Comparison of ENCODE assay signal across 22 mouse cellular contexts in genomic region chr6:115503549-115504159, GRCm38 (mm10). TPM values are rescaled to one million over a fixed set of nuclear protein-coding genes. Genes with fewer than 3 reads are reported as not detected.
A peak's percentile ranks its signal among the peaks of the same experiment; 100 is the strongest.
DNase-seq lines count a peak whose midpoint lies in the region; ATAC-seq and TF ChIP-seq lines count a peak whose summit lies in the region.
"Had no signal": no experiment of that assay in that cellular context is flagged by ENCODE, and none has a peak within 500 bp of the region (broad histone marks: within the 10 kb centered on the region; RNA-seq: fewer than 3 reads in every experiment).

No protein-coding gene starts in this region.

- no peak overlapping the region for H3K9ac ChIP-seq in kidney, embryonic 14.5 days (ENCODE audit: low read depth, low read length)
- H3K9ac ChIP-seq in lung, embryonic 16.5 days (ENCODE audit: low read length), result no peak overlapping the region
- H3K9ac ChIP-seq: forebrain, postnatal 0 days; limb, embryonic 15.5 days; liver, embryonic 14.5 days; midbrain, embryonic 12.5 days had no signal

- no peak overlapping the region for H3K4me3 ChIP-seq in kidney, embryonic 14.5 days (ENCODE audit: low read length)
- H3K4me3 ChIP-seq in lung, embryonic 16.5 days (ENCODE audit: low read length), result no peak overlapping the region
- no peak overlapping the region for H3K4me3 ChIP-seq in small intestine, adult 2 months (ENCODE audit: low read depth, low read length)
- no peak overlapping the region for H3K4me3 ChIP-seq in midbrain, embryonic 10.5 days
- H3K4me3 ChIP-seq: forebrain, embryonic 10.5 days; limb, embryonic 15.5 days; midbrain, embryonic 12.5 days had no signal

- H3K27me3 ChIP-seq in kidney, embryonic 14.5 days (ENCODE audit: control insufficient read depth, insufficient read depth, low read length), result no peaks in the 10 kb centered on the region
- H3K27me3 ChIP-seq in lung, embryonic 16.5 days (ENCODE audit: control insufficient read depth, insufficient read depth, low read depth, low read length), result no peaks in the 10 kb centered on the region
- H3K27me3 ChIP-seq in small intestine, adult 2 months (ENCODE audit: control insufficient read depth, insufficient read depth, low read length), result no peaks in the 10 kb centered on the region
- H3K27me3 ChIP-seq in midbrain, embryonic 10.5 days (ENCODE audit: low read depth, poor library complexity, severe bottlenecking), result peaks cover 4% of the 10 kb centered on the region; the same call in 1 of the 2 replicates
- H3K27me3 ChIP-seq: limb, embryonic 15.5 days; midbrain, embryonic 12.5 days had no signal

- H3K9me3 ChIP-seq in kidney, embryonic 14.5 days (ENCODE audit: control insufficient read depth, low read length), result 0 out of 2 replicates have a peak, but pooled peaks cover under 1% of the 10 kb centered on the region
- no peaks in the 10 kb centered on the region for H3K9me3 ChIP-seq in lung, embryonic 16.5 days (ENCODE audit: control insufficient read depth, low read length)
- H3K9me3 ChIP-seq in midbrain, embryonic 10.5 days (replicated peaks), result peaks cover 6% of the 10 kb centered on the region; the same call in 1 of the 2 replicates
- H3K9me3 ChIP-seq: limb, embryonic 15.5 days; midbrain, embryonic 12.5 days had no signal

- H3K4me2 ChIP-seq in kidney, embryonic 14.5 days (replicated peaks; ENCODE audit: low read depth, low read length), result no peak overlapping the region
- no peak overlapping the region for H3K4me2 ChIP-seq in lung, embryonic 16.5 days (ENCODE audit: low read depth, low read length)
- H3K4me2 ChIP-seq: heart, embryonic 11.5 days; limb, embryonic 15.5 days; midbrain, embryonic 12.5 days had no signal

- H3K4me1 ChIP-seq in kidney, embryonic 14.5 days (ENCODE audit: control insufficient read depth, insufficient read depth, low read length), result 0 out of 2 replicates have a peak, but pooled peaks cover 3% of the 10 kb centered on the region
- H3K4me1 ChIP-seq in lung, embryonic 16.5 days (replicated peaks; ENCODE audit: control insufficient read depth, insufficient read depth, low read length), result peaks cover 20% of the 10 kb centered on the region; the same call in 1 of the 2 replicates
- H3K4me1 ChIP-seq in small intestine, adult 2 months (ENCODE audit: control insufficient read depth, insufficient read depth, insufficient read length, low read length), result peaks cover 29% of the 10 kb centered on the region
- no peaks in the 10 kb centered on the region for H3K4me1 ChIP-seq in midbrain, embryonic 10.5 days
- H3K4me1 ChIP-seq: midbrain, embryonic 12.5 days had no signal

- no peak for TF ChIP-seq POLR2A in small intestine, adult 2 months (IDR thresholded peaks at IDR 0.05; ENCODE audit: low read depth, low read length)

- peak overlapping the region; percentile 30; the same call in 1 of the 2 replicates for H3K27ac ChIP-seq in kidney, embryonic 14.5 days (ENCODE audit: low read depth, low read length)
- H3K27ac ChIP-seq in lung, embryonic 16.5 days (ENCODE audit: low read length), result no peak overlapping the region
- peak overlapping the region; percentile 99 for H3K27ac ChIP-seq in small intestine, adult 2 months (ENCODE audit: insufficient read depth, low read depth, low read length)
- H3K27ac ChIP-seq in midbrain, embryonic 10.5 days (replicated peaks), result no peak overlapping the region
- H3K27ac ChIP-seq: forebrain, embryonic 10.5 days; hindbrain, postnatal 0 days; limb, embryonic 15.5 days; liver, embryonic 14.5 days; midbrain, embryonic 12.5 days had no signal

- H3K36me3 ChIP-seq in kidney, embryonic 14.5 days (ENCODE audit: control insufficient read depth, insufficient read depth, low read length), result no peaks in the 10 kb centered on the region
- H3K36me3 ChIP-seq in lung, embryonic 16.5 days (ENCODE audit: control insufficient read depth, insufficient read depth, low read length), result no peaks in the 10 kb centered on the region
- H3K36me3 ChIP-seq in small intestine, adult 2 months (ENCODE audit: control insufficient read depth, insufficient read depth, low read length), result no peaks in the 10 kb centered on the region
- no peaks in the 10 kb centered on the region for H3K36me3 ChIP-seq in midbrain, embryonic 10.5 days
- H3K36me3 ChIP-seq: forebrain, embryonic 10.5 days; limb, embryonic 15.5 days; midbrain, embryonic 12.5 days had no signal

- ATAC-seq in kidney, embryonic 14.5 days (ENCODE audit: low FRiP score, low TSS enrichment), result peak; percentile 41
- ATAC-seq in lung, embryonic 16.5 days (ENCODE audit: low read depth), result peak; percentile 12; the same call in 1 of the 2 replicates
- ATAC-seq: forebrain, postnatal 0 days; hindbrain, postnatal 0 days had no signal

- TF ChIP-seq CTCF in small intestine, adult 2 months (IDR thresholded peaks at IDR 0.05; ENCODE audit: extremely low read depth, insufficient read length, insufficient replicate concordance, low read depth, low read length), result no peak

- 71% methylated on average over 10 of the region's 10 CpGs for WGBS in kidney, embryonic 14.5 days
- 52% methylated on average over 10 of the region's 10 CpGs for WGBS in lung, embryonic 16.5 days
- 25% methylated on average over 10 of the region's 10 CpGs for WGBS in small intestine, adult 2 months
- 92% methylated on average over 10 of the region's 10 CpGs for WGBS in midbrain, embryonic 10.5 days

- no peak for DNase-seq in kidney, adult 8-10 months
- no peak for DNase-seq in lung, postnatal 36 days
- DNase-seq in 416B (ENCODE audit: low read depth), result peak; percentile 58
- no peak for DNase-seq in ovary, postnatal 14 days (ENCODE audit: low spot score)
- no peak for DNase-seq in midbrain, embryonic 10.5 days (ENCODE audit: low spot score)
- DNase-seq: adrenal gland, postnatal 25 days; cerebellum, adult 9-11 months; forebrain, postnatal 0 days; gastrocnemius, postnatal 14 days; heart, postnatal 10 days; kidney, adult 9 months; left cerebral cortex, postnatal 4 days; right cerebral cortex, postnatal 25 days had no signal

RNA-seq across cellular contexts. Expression of gene Tsen2, which starts 40.8 kb away (rescaled TPM):
- 26.1 and 33.4 TPM in 2 replicates for polyA plus RNA-seq in kidney, embryonic 14.5 days (2014; fragmentation: Nextera tagmentation; extraction: Ambion mirVana)
- polyA plus RNA-seq in lung, embryonic 16.5 days (2015; fragmentation: Nextera tagmentation; extraction: Ambion mirVana), result 23.9 and 24.8 TPM in 2 replicates
- 1.2 and 1.4 TPM in 2 replicates for polyA plus RNA-seq in small intestine, adult 2 months (2012; rRNA removed)
- 36.0 and 37.5 TPM in 2 replicates for polyA plus RNA-seq in midbrain, embryonic 10.5 days (2016; fragmentation: Nextera tagmentation; extraction: Ambion mirVana)

Comparison
In these comparisons a context has a peak if more than half of its experiments do, and no peak if none do; other contexts are left out.
1. H3K27ac ChIP-seq: peak in kidney, embryonic 14.5 days (single experiment) and small intestine, adult 2 months (single experiment); none in lung, embryonic 16.5 days (single experiment) and midbrain, embryonic 10.5 days (single experiment).
2. RNA of gene Tsen2, which starts 40.8 kb away (polyA plus RNA-seq): 36.0 to 37.5 TPM in midbrain, embryonic 10.5 days, 26.1 to 33.4 TPM in kidney, embryonic 14.5 days and 23.9 to 24.8 TPM in lung, embryonic 16.5 days; 1.2 to 1.4 TPM in small intestine, adult 2 months; every median in the first group is over 10 times any median in the second.